Mouse (Mus musculus) kidney, embryonic 16.5 days (tissue): Measurements from ENCODE around the gene Slc13a3. TPM values are rescaled to one million over a fixed set of nuclear protein-coding genes. Genes with fewer than 3 reads are reported as not detected.
A peak's percentile ranks its signal among the peaks of the same experiment; 100 is the strongest.

ENCODE experiments used
- ATAC-seq: fragments of 200-750 bp; cut with Nextera tagmentation; 2 replicates; pipeline ENCODE4 v1.8.0; 2017; ENCODE audit warnings: moderate TSS enrichment; ENCODE audit not compliant: low FRiP score, low TSS enrichment
- H3K27ac ChIP-seq: fragments of 300-500 bp; sonication (generic); 2 replicates; pipeline ENCODE4 v1.5.1; 2014; ENCODE audit warnings: low read length
- H3K27me3 ChIP-seq: fragments of 300-500 bp; sonication (generic); 2 replicates; pipeline ENCODE4 v1.6.1; 2014; ENCODE audit warnings: low read length, control low read depth, mixed read lengths; ENCODE audit not compliant: insufficient read depth
- H3K36me3 ChIP-seq: fragments of 300-500 bp; sonication (generic); 2 replicates; pipeline ENCODE4 v1.6.1; 2014; ENCODE audit warnings: low read length, control low read depth, mixed read lengths; ENCODE audit not compliant: insufficient read depth
- H3K4me1 ChIP-seq: fragments of 300-500 bp; sonication (generic); 2 replicates; pipeline ENCODE4 v1.6.1; 2014; ENCODE audit warnings: low read length, control low read depth, mixed read lengths; ENCODE audit not compliant: insufficient read depth
- H3K4me2 ChIP-seq: fragments of 300-500 bp; sonication (generic); replicated peaks from 2 replicates; pipeline ENCODE4 v1.6.1; 2014; ENCODE audit warnings: low read depth, low read length
- H3K4me3 ChIP-seq: fragments of 300-500 bp; sonication (generic); 2 replicates; pipeline ENCODE4 v1.5.1; 2014; ENCODE audit warnings: mild to moderate bottlenecking, low read length
- H3K9ac ChIP-seq: fragments of 300-500 bp; sonication (generic); replicated peaks from 2 replicates; pipeline ENCODE4 v1.6.1; 2014; ENCODE audit warnings: low read length
- H3K9me3 ChIP-seq: fragments of 300-500 bp; sonication (generic); 2 replicates; pipeline ENCODE4 v1.6.1; 2016; ENCODE audit warnings: low read length, control low read depth
- WGBS: fragments of 180-500 bp; shearing (Covaris S2); extraction: QIAGEN DNeasy Blood & Tissue Kit; methylation state at CpG from one replicate; pipeline ENCODE4 v1.1.7; 2014; 5-methylcytosine and 5-hydroxymethylcytosine counted together
- polyA plus RNA-seq: library from polyadenylated mRNA; unstranded; fragments of >200 nt; fragmentation: Nextera tagmentation; extraction: Ambion mirVana; gene quantifications from 2 replicates; pipeline ENCODE4 v1.2.1, GENCODE M21; 2015

The Slc13a3 gene
- polyA plus RNA-seq, 1 experiment from 2014 or later = 4.5 TPM

GRCm38 (mm10) chr2:165498816-165499215 is 25.8 kb upstream of the Slc13a3 start:
- Histone ChIP-seq H3K27me3 (no peaks in the 10 kb centered on the region), H3K4me1 (peaks cover 12% of the 10 kb centered on the region), H3K4me3 (no peak overlapping the region), H3K4me2 (no peak overlapping the region), H3K9ac (no peak overlapping the region), H3K27ac (no peak overlapping the region), H3K36me3 (no peaks in the 10 kb centered on the region), H3K9me3 (no peaks in the 10 kb centered on the region)
- no peak for ATAC-seq
- 44% methylated on average over 6 of the region's 6 CpGs for WGBS

- H3K4me1 ChIP-seq = peaks cover 7% of the 10 kb centered on the region
- no peaks in the 10 kb centered on the region for H3K9me3 ChIP-seq
- no peak overlapping the region for H3K27ac ChIP-seq
- H3K27me3 ChIP-seq = no peaks in the 10 kb centered on the region
- no peak overlapping the region for H3K9ac ChIP-seq
- 84% methylated on average over 2 of the region's 2 CpGs for WGBS
- no peak overlapping the region for H3K4me3 ChIP-seq
- H3K36me3 ChIP-seq = no peaks in the 10 kb centered on the region
- H3K4me2 ChIP-seq = no peak overlapping the region
- no peak for ATAC-seq
Observed at GRCm38 (mm10) chr2:165497706-165498275, 24.8 kb upstream of the Slc13a3 start.

- no peaks in the 10 kb centered on the region for H3K9me3 ChIP-seq
- H3K27ac ChIP-seq = no peak overlapping the region
- H3K9ac ChIP-seq = no peak overlapping the region
- no peaks in the 10 kb centered on the region for H3K27me3 ChIP-seq
- H3K4me2 ChIP-seq = no peak overlapping the region
- H3K4me3 ChIP-seq = no peak overlapping the region
- peaks cover 15% of the 10 kb centered on the region for H3K4me1 ChIP-seq
- no peak for ATAC-seq
- no peaks in the 10 kb centered on the region for H3K36me3 ChIP-seq
Observed at GRCm38 (mm10) chr2:165496251-165496650, 23.2 kb upstream of the Slc13a3 start.

- H3K27ac ChIP-seq = no peak overlapping the region
- 55% methylated on average over 2 of the region's 2 CpGs for WGBS
- no peaks in the 10 kb centered on the region for H3K9me3 ChIP-seq
- no peak overlapping the region for H3K4me3 ChIP-seq
- no peak overlapping the region for H3K4me2 ChIP-seq
- peaks cover 15% of the 10 kb centered on the region for H3K4me1 ChIP-seq
- H3K27me3 ChIP-seq = no peaks in the 10 kb centered on the region
- peaks cover 12% of the 10 kb centered on the region for H3K36me3 ChIP-seq
- no peak for ATAC-seq
- no peak overlapping the region for H3K9ac ChIP-seq
Observed at GRCm38 (mm10) chr2:165494495-165494894, 21.5 kb upstream of the Slc13a3 start.

- H3K4me2 ChIP-seq = peak overlapping the region; percentile 91
- peaks cover 15% of the 10 kb centered on the region for H3K4me1 ChIP-seq
- WGBS = 27% methylated on average over 17 of the region's 17 CpGs
- no peaks in the 10 kb centered on the region for H3K27me3 ChIP-seq
- H3K36me3 ChIP-seq = peaks cover 19% of the 10 kb centered on the region
- H3K9me3 ChIP-seq = no peaks in the 10 kb centered on the region
- peak overlapping the region; percentile 84 for H3K9ac ChIP-seq
- H3K4me3 ChIP-seq = peak overlapping the region; percentile 79
- no peak overlapping the region for H3K27ac ChIP-seq
- peak; percentile 10; the same call in 1 of the 2 replicates for ATAC-seq
Observed at GRCm38 (mm10) chr2:165493587-165494210, 20.7 kb upstream of the Slc13a3 start.

- peak; percentile 89 for ATAC-seq
- peaks cover 15% of the 10 kb centered on the region for H3K4me1 ChIP-seq
- WGBS = under 1% methylated on average over 71 of the region's 84 CpGs
- peaks cover 20% of the 10 kb centered on the region for H3K36me3 ChIP-seq
- H3K9ac ChIP-seq = peak within 1 kb of the TSS; percentile 84
- H3K4me3 ChIP-seq = peak within 1 kb of the TSS; percentile 79
- H3K27ac ChIP-seq = peak within 1 kb of the TSS; percentile 78; the same call in 1 of the 2 replicates
- no peaks in the 10 kb centered on the region for H3K27me3 ChIP-seq
- no peaks in the 10 kb centered on the region for H3K9me3 ChIP-seq
- H3K4me2 ChIP-seq = peak within 1 kb of the TSS; percentile 91
Observed at GRCm38 (mm10) chr2:165492648-165493553, 19.9 kb upstream of the Slc13a3 start, which contains the start of gene Trp53rka. Gene Trp53rka, minus strand, starts transcription at chr2:165493324.

GRCm38 (mm10) chr2:165486881-165487535 is 14.0 kb upstream of the Slc13a3 start:
- H3K9me3 ChIP-seq = no peaks in the 10 kb centered on the region
- peak; percentile 37; the same call in 1 of the 2 replicates for ATAC-seq
- no peak overlapping the region for H3K4me2 ChIP-seq

GRCm38 (mm10) chr2:165486401-165486800 is 13.4 kb upstream of the Slc13a3 start:
- H3K4me2 ChIP-seq = no peak overlapping the region
- no peak overlapping the region for H3K4me3 ChIP-seq
- H3K36me3 ChIP-seq = peaks cover 20% of the 10 kb centered on the region
- no peak for ATAC-seq
- H3K4me1 ChIP-seq = no peaks in the 10 kb centered on the region
- WGBS = 83% methylated on average over 5 of the region's 5 CpGs
- no peaks in the 10 kb centered on the region for H3K9me3 ChIP-seq
- no peak overlapping the region for H3K27ac ChIP-seq
- no peak overlapping the region for H3K9ac ChIP-seq
- H3K27me3 ChIP-seq = no peaks in the 10 kb centered on the region

More at GRCm38 (mm10) chr2:165486881-165487535, 14.0 kb upstream of the Slc13a3 start:
- no peak overlapping the region for H3K4me3 ChIP-seq
- H3K36me3 ChIP-seq = peaks cover 20% of the 10 kb centered on the region
- no peak overlapping the region for H3K9ac ChIP-seq
- H3K27me3 ChIP-seq = no peaks in the 10 kb centered on the region
- H3K4me1 ChIP-seq = peaks cover 2% of the 10 kb centered on the region; the same call in 1 of the 2 replicates
- no peak overlapping the region for H3K27ac ChIP-seq
- WGBS = 27% methylated on average over 8 of the region's 8 CpGs

- 69% methylated on average over 3 of the region's 3 CpGs for WGBS
Observed at GRCm38 (mm10) chr2:165485826-165486225, 12.8 kb upstream of the Slc13a3 start.

More at GRCm38 (mm10) chr2:165485826-165486225, 12.8 kb upstream of the Slc13a3 start:
- H3K4me2 ChIP-seq = no peak overlapping the region
- ATAC-seq = no peak
- H3K4me1 ChIP-seq = no peaks in the 10 kb centered on the region
- no peak overlapping the region for H3K4me3 ChIP-seq
- no peaks in the 10 kb centered on the region for H3K9me3 ChIP-seq
- H3K9ac ChIP-seq = no peak overlapping the region
- H3K27ac ChIP-seq = no peak overlapping the region
- no peaks in the 10 kb centered on the region for H3K27me3 ChIP-seq
- H3K36me3 ChIP-seq = peaks cover 20% of the 10 kb centered on the region
